Mouse (Mus musculus): ENCODE results near the gene Spcs1. TPM values are rescaled to one million over a fixed set of nuclear protein-coding genes. Genes with fewer than 3 reads are reported as not detected.

Spcs1 gene
- polyA plus RNA-seq, 1 experiment from 2014 or later: 398 TPM

Other genes with a start within 250 kb of the Spcs1 start
- gene Tmem110, start 176.1 kb downstream of the Spcs1 start, polyA plus RNA-seq (2015; fragmentation: Nextera tagmentation; extraction: Ambion mirVana): 30.4 and 32.4 TPM in 2 replicates
- gene Mustn1, start 122.5 kb downstream of the Spcs1 start, polyA plus RNA-seq (2015; fragmentation: Nextera tagmentation; extraction: Ambion mirVana): 13.1 and 13.9 TPM in 2 replicates
- gene Itih4, start 115.2 kb downstream of the Spcs1 start, polyA plus RNA-seq (2015; fragmentation: Nextera tagmentation; extraction: Ambion mirVana): 0.06 TPM in 2 replicates
- 0.06 and 0.47 TPM in 2 replicates for gene Itih3, start 77.9 kb downstream of the Spcs1 start, polyA plus RNA-seq (2015; fragmentation: Nextera tagmentation; extraction: Ambion mirVana)
- 0.06 TPM in 1 of 2 replicates, not detected in the other for gene Itih1, start 58.4 kb downstream of the Spcs1 start, polyA plus RNA-seq (2015; fragmentation: Nextera tagmentation; extraction: Ambion mirVana)
- gene Nek4, start 50.3 kb downstream of the Spcs1 start, polyA plus RNA-seq (2015; fragmentation: Nextera tagmentation; extraction: Ambion mirVana): 15.0 and 15.7 TPM in 2 replicates
- 64.8 and 67.2 TPM in 2 replicates for gene Glt8d1, start 272 bp downstream of the Spcs1 start, polyA plus RNA-seq (2015; fragmentation: Nextera tagmentation; extraction: Ambion mirVana)
- 148 and 156 TPM in 2 replicates for gene Pbrm1, start 17.5 kb upstream of the Spcs1 start, polyA plus RNA-seq (2015; fragmentation: Nextera tagmentation; extraction: Ambion mirVana)
- 115 and 120 TPM in 2 replicates for gene Gnl3, start 17.5 kb upstream of the Spcs1 start, polyA plus RNA-seq (2015; fragmentation: Nextera tagmentation; extraction: Ambion mirVana)
- gene Smim4, start 127.3 kb upstream of the Spcs1 start, polyA plus RNA-seq (2015; fragmentation: Nextera tagmentation; extraction: Ambion mirVana): 68.5 and 70.1 TPM in 2 replicates
- 341 and 354 TPM in 2 replicates for gene Nt5dc2, start 129.4 kb upstream of the Spcs1 start, polyA plus RNA-seq (2015; fragmentation: Nextera tagmentation; extraction: Ambion mirVana)
- 26.2 and 29.4 TPM in 2 replicates for gene Stab1, start 167.0 kb upstream of the Spcs1 start, polyA plus RNA-seq (2015; fragmentation: Nextera tagmentation; extraction: Ambion mirVana)
- gene Tnnc1, start 206.6 kb upstream of the Spcs1 start, polyA plus RNA-seq (2015; fragmentation: Nextera tagmentation; extraction: Ambion mirVana): 373 and 377 TPM in 2 replicates
- 457 and 480 TPM in 2 replicates for gene Nisch, start 215.3 kb upstream of the Spcs1 start, polyA plus RNA-seq (2015; fragmentation: Nextera tagmentation; extraction: Ambion mirVana)
- 1.1 and 1.3 TPM in 2 replicates for gene Sema3g, start 216.2 kb upstream of the Spcs1 start, polyA plus RNA-seq (2015; fragmentation: Nextera tagmentation; extraction: Ambion mirVana)
- gene Phf7, start 249.6 kb upstream of the Spcs1 start, polyA plus RNA-seq (2015; fragmentation: Nextera tagmentation; extraction: Ambion mirVana): 12.9 and 13.5 TPM in 2 replicates
- gene Bap1, start 249.8 kb upstream of the Spcs1 start, polyA plus RNA-seq (2015; fragmentation: Nextera tagmentation; extraction: Ambion mirVana): 103 and 104 TPM in 2 replicates